Mouse (Mus musculus): ENCODE measurements around the gene Fgf2. TPM values are rescaled to one million over a fixed set of nuclear protein-coding genes. Genes with fewer than 3 reads are reported as not detected.

The Fgf2 gene
- polyA plus RNA-seq, 1 experiment from 2014 or later = 0.29 TPM

GRCm38 (mm10) chr3:37349166-37349548, 1.0 kb downstream of the Fgf2 start:
- Histone ChIP-seq H3K27me3 (ENCODE audit: insufficient read depth, low read length) (peaks cover 36% of the 10 kb centered on the region), H3K4me2 (ENCODE audit: low read depth, low read length) (peak overlapping the region; percentile 89), H3K9ac (replicated peaks) (peak overlapping the region; percentile 57; the same call in 1 of the 2 replicates), H3K4me3 (ENCODE audit: low read depth, low read length) (peak overlapping the region; percentile 59), H3K4me1 (ENCODE audit: insufficient read depth) (peaks cover 7% of the 10 kb centered on the region; the same call in 1 of the 2 replicates), H3K27ac (ENCODE audit: low read depth) (no peak overlapping the region), H3K36me3 (replicated peaks; ENCODE audit: insufficient read depth, low read length) (no peaks in the 10 kb centered on the region), H3K9me3 (ENCODE audit: low read length) (no peaks in the 10 kb centered on the region)
- TF ChIP-seq CTCF (IDR thresholded peaks at IDR 0.05; ENCODE audit: low read depth) = no peak
- TF ChIP-seq EP300 (IDR thresholded peaks at IDR 0.05; ENCODE audit: low read depth) = no peak
- WGBS (ENCODE audit: insufficient replicate concordance) = 18% methylated on average over 8 of the region's 8 CpGs
- DNase-seq (no peak), ATAC-seq (no peak)

GRCm38 (mm10) chr3:37350386-37350785, 2.2 kb downstream of the Fgf2 start:
- 0 out of 2 replicates have a peak, but pooled peaks have one; percentile 8 for ATAC-seq
- no peak overlapping the region for H3K4me3 ChIP-seq (ENCODE audit: low read depth, low read length)
- no peak for DNase-seq
- H3K27ac ChIP-seq (ENCODE audit: low read depth) = no peak overlapping the region
- TF ChIP-seq CTCF (IDR thresholded peaks at IDR 0.05; ENCODE audit: low read depth) (no peak), EP300 (IDR thresholded peaks at IDR 0.05; ENCODE audit: low read depth) (peak; percentile 72)
- H3K4me2 ChIP-seq (ENCODE audit: low read depth, low read length) = no peak overlapping the region
- no peaks in the 10 kb centered on the region for H3K36me3 ChIP-seq (replicated peaks; ENCODE audit: insufficient read depth, low read length)
- no peaks in the 10 kb centered on the region for H3K9me3 ChIP-seq (ENCODE audit: low read length)
- WGBS (ENCODE audit: insufficient replicate concordance) = 27% methylated on average over 7 of the region's 7 CpGs
- H3K9ac ChIP-seq (replicated peaks) = no peak overlapping the region
- H3K4me1 ChIP-seq (ENCODE audit: insufficient read depth) = peaks cover 7% of the 10 kb centered on the region; the same call in 1 of the 2 replicates
- peaks cover 36% of the 10 kb centered on the region for H3K27me3 ChIP-seq (ENCODE audit: insufficient read depth, low read length)

- ATAC-seq = no peak
- Histone ChIP-seq H3K4me1 (ENCODE audit: insufficient read depth) (peaks cover under 1% of the 10 kb centered on the region; the same call in 1 of the 2 replicates), H3K27me3 (ENCODE audit: insufficient read depth, low read length) (peaks cover 8% of the 10 kb centered on the region), H3K27ac (ENCODE audit: low read depth) (no peak overlapping the region), H3K9ac (replicated peaks) (no peak overlapping the region), H3K4me2 (ENCODE audit: low read depth, low read length) (no peak overlapping the region), H3K4me3 (ENCODE audit: low read depth, low read length) (no peak overlapping the region), H3K9me3 (ENCODE audit: low read length) (no peaks in the 10 kb centered on the region), H3K36me3 (replicated peaks; ENCODE audit: insufficient read depth, low read length) (no peaks in the 10 kb centered on the region)
- TF ChIP-seq EP300 (IDR thresholded peaks at IDR 0.05; ENCODE audit: low read depth) (no peak), CTCF (IDR thresholded peaks at IDR 0.05; ENCODE audit: low read depth) (no peak)
- WGBS (ENCODE audit: insufficient replicate concordance) = 78% methylated on average over 10 of the region's 10 CpGs
- DNase-seq = no peak
Measured at GRCm38 (mm10) chr3:37353951-37354481, 5.9 kb downstream of the Fgf2 start.

GRCm38 (mm10) chr3:37354737-37355136, 6.6 kb downstream of the Fgf2 start:
- H3K27me3 ChIP-seq (ENCODE audit: insufficient read depth, low read length) = peaks cover under 1% of the 10 kb centered on the region; the same call in 1 of the 2 replicates
- H3K36me3 ChIP-seq (replicated peaks; ENCODE audit: insufficient read depth, low read length) = no peaks in the 10 kb centered on the region
- no peak overlapping the region for H3K4me2 ChIP-seq (ENCODE audit: low read depth, low read length)
- no peak overlapping the region for H3K9ac ChIP-seq (replicated peaks)
- no peak overlapping the region for H3K27ac ChIP-seq (ENCODE audit: low read depth)
- DNase-seq (no peak), ATAC-seq (no peak)
- no peak overlapping the region for H3K4me3 ChIP-seq (ENCODE audit: low read depth, low read length)
- 88% methylated on average over 1 of the region's 1 CpGs for WGBS (ENCODE audit: insufficient replicate concordance)
- no peaks in the 10 kb centered on the region for H3K4me1 ChIP-seq (ENCODE audit: insufficient read depth)
- no peak for TF ChIP-seq EP300 (IDR thresholded peaks at IDR 0.05; ENCODE audit: low read depth)
- TF ChIP-seq CTCF (IDR thresholded peaks at IDR 0.05; ENCODE audit: low read depth) = no peak
- no peaks in the 10 kb centered on the region for H3K9me3 ChIP-seq (ENCODE audit: low read length)

GRCm38 (mm10) chr3:37360729-37361128, 12.6 kb downstream of the Fgf2 start:
- Histone ChIP-seq H3K27me3 (ENCODE audit: insufficient read depth, low read length) (no peaks in the 10 kb centered on the region), H3K9ac (replicated peaks) (no peak overlapping the region), H3K9me3 (ENCODE audit: low read length) (no peaks in the 10 kb centered on the region), H3K36me3 (replicated peaks; ENCODE audit: insufficient read depth, low read length) (no peaks in the 10 kb centered on the region), H3K4me3 (ENCODE audit: low read depth, low read length) (no peak overlapping the region), H3K4me2 (ENCODE audit: low read depth, low read length) (peak overlapping the region; percentile 15), H3K27ac (ENCODE audit: low read depth) (no peak overlapping the region), H3K4me1 (ENCODE audit: insufficient read depth) (no peaks in the 10 kb centered on the region)
- ATAC-seq = no peak
- WGBS (ENCODE audit: insufficient replicate concordance) = 54% methylated on average over 9 of the region's 9 CpGs
- no peak for TF ChIP-seq CTCF (IDR thresholded peaks at IDR 0.05; ENCODE audit: low read depth)
- no peak for TF ChIP-seq EP300 (IDR thresholded peaks at IDR 0.05; ENCODE audit: low read depth)
- no peak for DNase-seq

GRCm38 (mm10) chr3:37365144-37365543, 17.0 kb downstream of the Fgf2 start:
- Histone ChIP-seq H3K4me3 (ENCODE audit: low read depth, low read length) (no peak overlapping the region), H3K4me1 (ENCODE audit: insufficient read depth) (no peaks in the 10 kb centered on the region), H3K4me2 (ENCODE audit: low read depth, low read length) (no peak overlapping the region), H3K9me3 (ENCODE audit: low read length) (no peaks in the 10 kb centered on the region), H3K9ac (replicated peaks) (no peak overlapping the region), H3K27ac (ENCODE audit: low read depth) (no peak overlapping the region), H3K27me3 (ENCODE audit: insufficient read depth, low read length) (no peaks in the 10 kb centered on the region), H3K36me3 (replicated peaks; ENCODE audit: insufficient read depth, low read length) (no peaks in the 10 kb centered on the region)
- DNase-seq (no peak), ATAC-seq (no peak)
- no peak for TF ChIP-seq EP300 (IDR thresholded peaks at IDR 0.05; ENCODE audit: low read depth)
- TF ChIP-seq CTCF (IDR thresholded peaks at IDR 0.05; ENCODE audit: low read depth) = no peak
- WGBS (ENCODE audit: insufficient replicate concordance) = 69% methylated on average over 4 of the region's 4 CpGs

Measured in liver, postnatal 0 days (tissue).